Mouse (Mus musculus): ENCODE data around the gene Tgfbr3.

GRCm38 (mm10) chr5:107165271-107165670 lies 124.2 kb downstream of the Tgfbr3 start:
- TF ChIP-seq CTCF (IDR thresholded peaks at IDR 0.05; ENCODE audit: insufficient read depth, low read depth, low read length) (no peak), POLR2A (IDR thresholded peaks at IDR 0.05; ENCODE audit: insufficient read depth, low read depth, low read length) (no peak)

Data from olfactory bulb, adult 2 months (tissue).